Mouse (Mus musculus) embryonic facial prominence, embryonic 14.5 days (tissue): Measurements from ENCODE around the gene Saxo1. TPM values are rescaled to one million over a fixed set of nuclear protein-coding genes. Genes with fewer than 3 reads are reported as not detected.

Source experiments
- ATAC-seq: fragments of 200-750 bp; cut with Nextera tagmentation; 2 replicates; pipeline ENCODE4 v1.8.0; 2017; ENCODE audit warnings: low read depth, moderate number of reproducible peaks, moderate TSS enrichment
- DNase-seq: peaks from one replicate; pipeline ENCODE4 v3.0.0-alpha.2; 2015; ENCODE audit warnings: low spot score
- H3K27ac ChIP-seq: fragments of 300-500 bp; sonication (generic); replicated peaks from 2 replicates; pipeline ENCODE4 v1.5.1; 2014; ENCODE audit warnings: low read depth, mild to moderate bottlenecking, low read length, moderate library complexity
- H3K27me3 ChIP-seq: fragments of 300-500 bp; sonication (generic); replicated peaks from 2 replicates; pipeline ENCODE4 v1.6.1; 2014; ENCODE audit warnings: low read length; ENCODE audit not compliant: control insufficient read depth, insufficient read depth
- H3K36me3 ChIP-seq: fragments of 300-500 bp; sonication (generic); 2 replicates; pipeline ENCODE4 v1.6.1; 2014; ENCODE audit warnings: low read length, mixed read lengths; ENCODE audit not compliant: control insufficient read depth, insufficient read depth
- H3K4me1 ChIP-seq: fragments of 300-500 bp; sonication (generic); 2 replicates; pipeline ENCODE4 v1.6.1; 2014; ENCODE audit warnings: antibody characterized with exemption, low read length; ENCODE audit not compliant: control insufficient read depth, insufficient read depth
- H3K4me2 ChIP-seq: fragments of 300-500 bp; sonication (generic); 2 replicates; pipeline ENCODE4 v1.6.1; 2014; ENCODE audit warnings: low read depth, mild to moderate bottlenecking, low read length, moderate library complexity, mixed read lengths
- H3K4me3 ChIP-seq: fragments of 300-500 bp; sonication (generic); 2 replicates; pipeline ENCODE4 v1.5.1; 2014; ENCODE audit warnings: low read depth, mild to moderate bottlenecking, low read length
- H3K9ac ChIP-seq: fragments of 300-500 bp; sonication (generic); 2 replicates; pipeline ENCODE4 v1.6.1; 2014; ENCODE audit warnings: low read depth, mild to moderate bottlenecking, low read length, moderate library complexity, mixed read lengths
- H3K9me3 ChIP-seq: fragments of 300-500 bp; sonication (generic); 2 replicates; pipeline ENCODE4 v1.6.1; 2016; ENCODE audit warnings: low read length; ENCODE audit not compliant: control insufficient read depth
- WGBS: fragments of 180-500 bp; shearing (Covaris S2); extraction: QIAGEN DNeasy Blood & Tissue Kit; methylation state at CpG from one replicate; pipeline ENCODE4 v1.1.7; 2014; 5-methylcytosine and 5-hydroxymethylcytosine counted together
- polyA plus RNA-seq: library from polyadenylated mRNA; unstranded; fragments of >200 nt; fragmentation: Nextera tagmentation; extraction: Ambion mirVana; gene quantifications from 2 replicates; pipeline ENCODE4 v1.2.1, GENCODE M21; 2014

Gene Saxo1
- polyA plus RNA-seq, 1 experiment from 2014 or later = 0.10 TPM

- 15% methylated on average over 6 of the region's 6 CpGs for WGBS
- DNase-seq (no peak), ATAC-seq (peak; percentile 15)
These were observed 16.8 kb upstream of the Saxo1 start for GRCm38 (mm10) chr4:86574939-86575282.

GRCm38 (mm10) chr4:86561061-86561460, 2.9 kb upstream of the Saxo1 start:
- Histone ChIP-seq H3K4me3 (no peak overlapping the region), H3K4me2 (no peak overlapping the region), H3K9ac (no peak overlapping the region), H3K27ac (no peak overlapping the region), H3K27me3 (no peaks in the 10 kb centered on the region), H3K4me1 (no peaks in the 10 kb centered on the region), H3K36me3 (no peaks in the 10 kb centered on the region), H3K9me3 (no peaks in the 10 kb centered on the region)
- ATAC-seq = no peak
- WGBS = 95% methylated on average over 3 of the region's 3 CpGs
- DNase-seq = no peak

More at GRCm38 (mm10) chr4:86574939-86575282, 16.8 kb upstream of the Saxo1 start:
- H3K27me3 ChIP-seq = no peaks in the 10 kb centered on the region
- H3K4me1 ChIP-seq = peaks cover 15% of the 10 kb centered on the region; the same call in 1 of the 2 replicates
- peak overlapping the region; percentile 96 for H3K9ac ChIP-seq
- H3K9me3 ChIP-seq = no peaks in the 10 kb centered on the region
- peak overlapping the region; percentile 98 for H3K4me3 ChIP-seq
- peaks cover 19% of the 10 kb centered on the region; the same call in 1 of the 2 replicates for H3K36me3 ChIP-seq
- H3K4me2 ChIP-seq = peak overlapping the region; percentile 84
- H3K27ac ChIP-seq = peak overlapping the region; percentile 95

GRCm38 (mm10) chr4:86559006-86559405, 878 bp upstream of the Saxo1 start:
- H3K9ac ChIP-seq = no peak overlapping the region
- H3K4me3 ChIP-seq = no peak overlapping the region
- ATAC-seq (no peak), DNase-seq (no peak)
- H3K4me2 ChIP-seq = no peak overlapping the region
- no peaks in the 10 kb centered on the region for H3K36me3 ChIP-seq
- H3K27ac ChIP-seq = no peak overlapping the region
- H3K9me3 ChIP-seq = no peaks in the 10 kb centered on the region
- no peaks in the 10 kb centered on the region for H3K27me3 ChIP-seq
- no peaks in the 10 kb centered on the region for H3K4me1 ChIP-seq
- WGBS = 60% methylated on average over 4 of the region's 4 CpGs

- no peaks in the 10 kb centered on the region for H3K4me1 ChIP-seq
- 71% methylated on average over 7 of the region's 7 CpGs for WGBS
These were observed 757 bp downstream of the Saxo1 start for GRCm38 (mm10) chr4:86557371-86557770.

GRCm38 (mm10) chr4:86555035-86555707, 3.0 kb downstream of the Saxo1 start:
- peak; percentile 90 for DNase-seq

More at GRCm38 (mm10) chr4:86557371-86557770, 757 bp downstream of the Saxo1 start:
- Histone ChIP-seq H3K9me3 (no peaks in the 10 kb centered on the region), H3K27ac (no peak overlapping the region), H3K9ac (no peak overlapping the region), H3K36me3 (no peaks in the 10 kb centered on the region), H3K4me3 (no peak overlapping the region), H3K4me2 (no peak overlapping the region), H3K27me3 (no peaks in the 10 kb centered on the region)
- ATAC-seq (peak; percentile 57; the same call in 1 of the 2 replicates), DNase-seq (peak; percentile 21)

GRCm38 (mm10) chr4:86548332-86548731, 9.8 kb downstream of the Saxo1 start:
- ATAC-seq (no peak), DNase-seq (no peak)
- Histone ChIP-seq H3K4me1 (0 out of 2 replicates have a peak, but pooled peaks cover 5% of the 10 kb centered on the region), H3K4me3 (no peak overlapping the region), H3K9me3 (no peaks in the 10 kb centered on the region), H3K4me2 (no peak overlapping the region), H3K9ac (no peak overlapping the region), H3K36me3 (no peaks in the 10 kb centered on the region), H3K27ac (no peak overlapping the region), H3K27me3 (no peaks in the 10 kb centered on the region)
- WGBS = 78% methylated on average over 9 of the region's 9 CpGs

More at GRCm38 (mm10) chr4:86555035-86555707, 3.0 kb downstream of the Saxo1 start:
- no peaks in the 10 kb centered on the region for H3K9me3 ChIP-seq
- no peak for ATAC-seq
- WGBS = 24% methylated on average over 6 of the region's 6 CpGs
- H3K4me3 ChIP-seq = no peak overlapping the region
- no peaks in the 10 kb centered on the region for H3K27me3 ChIP-seq
- no peak overlapping the region for H3K27ac ChIP-seq
- no peak overlapping the region for H3K4me2 ChIP-seq
- H3K4me1 ChIP-seq = no peaks in the 10 kb centered on the region
- no peak overlapping the region for H3K9ac ChIP-seq
- no peaks in the 10 kb centered on the region for H3K36me3 ChIP-seq

- H3K27ac ChIP-seq = no peak overlapping the region
- 48% methylated on average over 5 of the region's 5 CpGs for WGBS
- DNase-seq (peak; percentile 75), ATAC-seq (no peak)
- H3K4me2 ChIP-seq = no peak overlapping the region
- no peaks in the 10 kb centered on the region for H3K9me3 ChIP-seq
- H3K36me3 ChIP-seq = no peaks in the 10 kb centered on the region
- 0 out of 2 replicates have a peak, but pooled peaks cover 5% of the 10 kb centered on the region for H3K4me1 ChIP-seq
- no peak overlapping the region for H3K9ac ChIP-seq
- no peak overlapping the region for H3K4me3 ChIP-seq
- H3K27me3 ChIP-seq = no peaks in the 10 kb centered on the region
These were observed 12.5 kb downstream of the Saxo1 start for GRCm38 (mm10) chr4:86545615-86546014.

- ATAC-seq (no peak), DNase-seq (no peak)
- Histone ChIP-seq H3K36me3 (no peaks in the 10 kb centered on the region), H3K4me1 (0 out of 2 replicates have a peak, but pooled peaks cover 5% of the 10 kb centered on the region), H3K9ac (no peak overlapping the region), H3K4me3 (no peak overlapping the region), H3K9me3 (no peaks in the 10 kb centered on the region), H3K27me3 (no peaks in the 10 kb centered on the region), H3K4me2 (no peak overlapping the region), H3K27ac (no peak overlapping the region)
- WGBS = 65% methylated on average over 3 of the region's 3 CpGs
These were observed 14.1 kb downstream of the Saxo1 start for GRCm38 (mm10) chr4:86543999-86544398.

- no peak overlapping the region for H3K9ac ChIP-seq
- 61% methylated on average over 1 of the region's 1 CpGs for WGBS
- H3K27ac ChIP-seq = no peak overlapping the region
- H3K4me3 ChIP-seq = no peak overlapping the region
- no peak overlapping the region for H3K4me2 ChIP-seq
- ATAC-seq (no peak), DNase-seq (no peak)
- H3K27me3 ChIP-seq = no peaks in the 10 kb centered on the region
- H3K36me3 ChIP-seq = no peaks in the 10 kb centered on the region
- 0 out of 2 replicates have a peak, but pooled peaks cover 5% of the 10 kb centered on the region for H3K4me1 ChIP-seq
- H3K9me3 ChIP-seq = peaks cover 4% of the 10 kb centered on the region; the same call in 1 of the 2 replicates
These were observed 16.6 kb downstream of the Saxo1 start for GRCm38 (mm10) chr4:86541573-86541972.
